In the genomic region with DNA sequence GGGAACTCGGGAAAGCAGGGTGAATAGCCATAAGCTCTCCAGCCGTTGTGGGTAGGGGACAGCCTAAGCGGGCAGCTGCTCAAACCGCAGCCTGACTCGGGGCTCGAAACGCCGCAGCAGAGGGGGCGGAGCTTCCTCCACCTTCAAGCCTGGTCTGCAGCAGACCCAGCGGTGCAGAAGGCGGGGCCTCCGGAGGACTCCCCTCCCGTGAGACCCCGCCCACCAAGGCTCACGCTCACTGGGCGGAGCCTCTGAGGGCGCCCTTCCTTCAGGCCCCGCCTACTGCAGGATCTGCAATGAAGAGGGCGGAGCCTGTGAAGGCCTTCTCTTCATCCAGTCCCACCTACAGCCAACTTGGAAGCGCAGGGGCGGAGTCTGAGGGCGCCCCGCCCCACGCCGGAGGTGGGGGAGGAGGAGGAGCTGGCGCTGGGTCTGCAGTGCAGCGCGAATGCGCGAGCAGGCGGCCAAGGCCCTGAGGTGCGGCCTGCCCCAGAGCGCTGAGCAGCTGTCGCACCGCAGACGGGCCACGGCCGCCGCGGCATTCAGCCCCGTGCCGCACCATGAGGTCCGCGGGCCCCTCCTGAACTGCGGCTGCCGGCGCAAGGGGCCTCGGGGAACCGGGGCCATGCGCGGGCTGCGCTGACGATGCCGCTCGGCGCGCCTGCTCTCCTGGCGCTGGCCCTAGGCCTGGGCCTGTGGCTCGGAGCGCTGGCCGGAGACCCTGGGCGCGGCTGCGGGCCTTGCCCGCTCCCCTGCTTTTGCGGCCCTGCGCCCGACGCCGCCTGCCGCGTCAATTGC, we compare ENCODE assay signal across 7 mouse cellular contexts. TPM values are rescaled to one million over a fixed set of nuclear protein-coding genes. Genes with fewer than 3 reads are reported as not detected.
DNase-seq lines count a peak whose midpoint lies in the region; ATAC-seq and TF ChIP-seq lines count a peak whose summit lies in the region.

Pkd1 (plus strand) TSS at position 217 of the 798 bp plus-strand sequence.

- DNase-seq in adrenal gland, postnatal 10 days: peak; percentile 99
- DNase-seq in embryonic facial prominence, embryonic 10.5 days (ENCODE audit: low spot score): peak; percentile 100
- peak; percentile 93 for DNase-seq in gonadal fat pad, adult 2 months (ENCODE audit: low read depth)
- DNase-seq in left cerebral cortex, postnatal 4 days: peak; percentile 98

- peak within 1 kb of the TSS; percentile 82 for H3K9ac ChIP-seq in intestine, postnatal 0 days (ENCODE audit: low read depth, low read length)
- peak within 1 kb of the TSS; percentile 88 for H3K9ac ChIP-seq in midbrain, embryonic 12.5 days (replicated peaks)

- peak within 1 kb of the TSS; percentile 97 for H3K27ac ChIP-seq in embryonic facial prominence, embryonic 10.5 days (replicated peaks)
- H3K27ac ChIP-seq in intestine, postnatal 0 days (ENCODE audit: low read depth, low read length): peak within 1 kb of the TSS; percentile 94
- H3K27ac ChIP-seq in midbrain, embryonic 12.5 days (replicated peaks): peak within 1 kb of the TSS; percentile 97
- peak within 1 kb of the TSS; percentile 85 for H3K27ac ChIP-seq in small intestine, adult 2 months (ENCODE audit: insufficient read depth, low read depth, low read length)

- peak within 1 kb of the TSS; percentile 93 for H3K4me3 ChIP-seq in embryonic facial prominence, embryonic 10.5 days
- peak within 1 kb of the TSS; percentile 71 for H3K4me3 ChIP-seq in intestine, postnatal 0 days (ENCODE audit: low read depth, low read length)
- peak within 1 kb of the TSS; percentile 76 for H3K4me3 ChIP-seq in midbrain, embryonic 12.5 days
- H3K4me3 ChIP-seq in small intestine, adult 2 months (ENCODE audit: low read depth, low read length): peak within 1 kb of the TSS; percentile 77

- peak; percentile 96 for ATAC-seq in intestine, postnatal 0 days
- peak; percentile 96 for ATAC-seq in midbrain, embryonic 12.5 days (ENCODE audit: low FRiP score, low read depth)

- H3K9me3 ChIP-seq in embryonic facial prominence, embryonic 10.5 days: no peaks in the 10 kb centered on the region
- no peaks in the 10 kb centered on the region for H3K9me3 ChIP-seq in intestine, postnatal 0 days (ENCODE audit: control insufficient read depth)
- H3K9me3 ChIP-seq in midbrain, embryonic 12.5 days: no peaks in the 10 kb centered on the region

- H3K36me3 ChIP-seq in embryonic facial prominence, embryonic 10.5 days (replicated peaks): no peaks in the 10 kb centered on the region
- H3K36me3 ChIP-seq in intestine, postnatal 0 days (ENCODE audit: control insufficient read depth, insufficient read depth): no peaks in the 10 kb centered on the region
- H3K36me3 ChIP-seq in midbrain, embryonic 12.5 days: no peaks in the 10 kb centered on the region
- H3K36me3 ChIP-seq in small intestine, adult 2 months (ENCODE audit: control insufficient read depth, insufficient read depth, low read length): no peaks in the 10 kb centered on the region

- peak; percentile 13 for TF ChIP-seq CTCF in intestine, postnatal 0 days (IDR thresholded peaks at IDR 0.05; ENCODE audit: low read depth)
- TF ChIP-seq CTCF in small intestine, adult 2 months (IDR thresholded peaks at IDR 0.05; ENCODE audit: extremely low read depth, insufficient read length, insufficient replicate concordance, low read depth, low read length): 0 out of 2 replicates have a peak, but pooled peaks have one; percentile 10

- intact Hi-C loops in left cerebral cortex, postnatal 4 days (cut with DNase I): no loop called here

- TF ChIP-seq POLR2A in small intestine, adult 2 months (IDR thresholded peaks at IDR 0.05; ENCODE audit: low read depth, low read length): peak; percentile 92

- WGBS in embryonic facial prominence, embryonic 10.5 days: under 1% methylated on average over 72 of the region's 72 CpGs
- WGBS in intestine, postnatal 0 days: under 1% methylated on average over 65 of the region's 72 CpGs
- under 1% methylated on average over 72 of the region's 72 CpGs for WGBS in midbrain, embryonic 12.5 days
- under 1% methylated on average over 72 of the region's 72 CpGs for whole genome bisulfite sequencing in small intestine, adult 2 months

- peaks cover 43% of the 10 kb centered on the region for H3K27me3 ChIP-seq in embryonic facial prominence, embryonic 10.5 days (replicated peaks; ENCODE audit: low read depth, poor library complexity, severe bottlenecking)
- H3K27me3 ChIP-seq in intestine, postnatal 0 days (replicated peaks; ENCODE audit: control insufficient read depth, insufficient read depth, low read length): no peaks in the 10 kb centered on the region
- peaks cover 25% of the 10 kb centered on the region for H3K27me3 ChIP-seq in midbrain, embryonic 12.5 days
- no peaks in the 10 kb centered on the region for H3K27me3 ChIP-seq in small intestine, adult 2 months (ENCODE audit: control insufficient read depth, insufficient read depth, low read length)

- H3K4me2 ChIP-seq in intestine, postnatal 0 days (replicated peaks; ENCODE audit: low read depth): peak within 1 kb of the TSS; percentile 92
- H3K4me2 ChIP-seq in midbrain, embryonic 12.5 days (replicated peaks): peak within 1 kb of the TSS; percentile 70

- H3K4me1 ChIP-seq in embryonic facial prominence, embryonic 10.5 days: peaks cover 37% of the 10 kb centered on the region
- peaks cover 4% of the 10 kb centered on the region; the same call in 1 of the 2 replicates for H3K4me1 ChIP-seq in intestine, postnatal 0 days (replicated peaks; ENCODE audit: control insufficient read depth, insufficient read depth, low read length)
- peaks cover 29% of the 10 kb centered on the region for H3K4me1 ChIP-seq in midbrain, embryonic 12.5 days
- peaks cover 12% of the 10 kb centered on the region for H3K4me1 ChIP-seq in small intestine, adult 2 months (ENCODE audit: control insufficient read depth, insufficient read depth, insufficient read length, low read length)

RNA-seq across cellular contexts. Expression of gene Pkd1, which starts in this region (rescaled TPM):
- total RNA-seq in adrenal gland, postnatal 10 days (2021): 10 to 100 TPM; 40.2 to 51.0 TPM
- polyA plus RNA-seq in embryonic facial prominence, embryonic 10.5 days (2016; fragmentation: Nextera tagmentation; extraction: Ambion mirVana): 14.9 and 16.3 TPM in 2 replicates
- 70.0 and 75.7 TPM in 2 replicates for polyA plus RNA-seq in gonadal fat pad, adult 2 months (2012; rRNA removed)
- polyA plus RNA-seq in intestine, postnatal 0 days (2015; fragmentation: Nextera tagmentation; extraction: Ambion mirVana): 5.4 and 8.3 TPM in 2 replicates
- 10 to 100 TPM; 75.0 to 91.3 TPM for total RNA-seq in left cerebral cortex, postnatal 4 days (2021)
- 25.1 and 27.1 TPM in 2 replicates for polyA plus RNA-seq in midbrain, embryonic 12.5 days (2016; fragmentation: Nextera tagmentation; extraction: Ambion mirVana)
- polyA plus RNA-seq in small intestine, adult 2 months (2012; rRNA removed): 26.1 and 31.9 TPM in 2 replicates

Comparison
In these comparisons a context has a peak if more than half of its experiments do, and no peak if none do; other contexts are left out.
1. Peak in every context shown above with its lines: DNase-seq, ATAC-seq, H3K4me3 ChIP-seq and H3K27ac ChIP-seq.